Mouse (Mus musculus) neural tube, embryonic 15.5 days (tissue): ENCODE measurements around the gene 2310007B03Rik. TPM values are rescaled to one million over a fixed set of nuclear protein-coding genes. Genes with fewer than 3 reads are reported as not detected.
A peak's percentile ranks its signal among the peaks of the same experiment; 100 is the strongest.

ENCODE experiments used
- ATAC-seq: fragments of 200-750 bp; cut with Nextera tagmentation; 2 replicates; pipeline ENCODE4 v1.8.0; 2017; ENCODE audit warnings: mild to moderate bottlenecking, moderate TSS enrichment, moderate library complexity; ENCODE audit not compliant: low FRiP score
- H3K27ac ChIP-seq: fragments of 300-500 bp; sonication (generic); replicated peaks from 2 replicates; pipeline ENCODE4 v1.5.1; 2015; ENCODE audit warnings: mild to moderate bottlenecking, inconsistent platforms
- H3K27me3 ChIP-seq: fragments of 300-500 bp; sonication (generic); replicated peaks from 2 replicates; pipeline ENCODE4 v1.6.1; 2015; ENCODE audit warnings: inconsistent platforms
- H3K36me3 ChIP-seq: fragments of 300-500 bp; sonication (generic); 2 replicates; pipeline ENCODE4 v1.6.1; 2015; ENCODE audit warnings: inconsistent platforms
- H3K4me1 ChIP-seq: fragments of 300-500 bp; sonication (generic); 2 replicates; pipeline ENCODE4 v1.6.1; 2015; ENCODE audit warnings: inconsistent platforms
- H3K4me2 ChIP-seq: fragments of 300-500 bp; sonication (generic); 2 replicates; pipeline ENCODE4 v1.6.1; 2015; ENCODE audit warnings: inconsistent platforms, mild to moderate bottlenecking, moderate library complexity
- H3K4me3 ChIP-seq: fragments of 300-500 bp; sonication (generic); replicated peaks from 2 replicates; pipeline ENCODE4 v1.5.1; 2015; ENCODE audit warnings: mild to moderate bottlenecking, inconsistent platforms
- H3K9ac ChIP-seq: fragments of 300-500 bp; sonication (generic); replicated peaks from 2 replicates; pipeline ENCODE4 v1.6.1; 2015; ENCODE audit warnings: mild to moderate bottlenecking, inconsistent platforms
- H3K9me3 ChIP-seq: fragments of 300-500 bp; sonication (generic); replicated peaks from 2 replicates; pipeline ENCODE4 v1.6.1; 2016; ENCODE audit warnings: inconsistent platforms
- WGBS: fragments of 180-500 bp; shearing (Covaris S2); methylation state at CpG from one replicate; pipeline ENCODE4 v1.1.7; 2015; ENCODE audit warnings: mixed read lengths; 5-methylcytosine and 5-hydroxymethylcytosine counted together
- polyA plus RNA-seq: library from polyadenylated mRNA; unstranded; fragments of >200 nt; fragmentation: Nextera tagmentation; extraction: Ambion mirVana; gene quantifications from 2 replicates; pipeline ENCODE4 v1.2.1, GENCODE M21; 2015

Gene 2310007B03Rik
- polyA plus RNA-seq, 1 experiment from 2014 or later = 0.10 TPM

GRCm38 (mm10) chr1:93176525-93177332 lies 16.0 kb upstream of the 2310007B03Rik start:
- no peaks in the 10 kb centered on the region; the same call in 1 of the 2 replicates for H3K27me3 ChIP-seq
- peak overlapping the region; percentile 96 for H3K4me2 ChIP-seq
- peak; percentile 66; the same call in 1 of the 2 replicates for ATAC-seq
- peak overlapping the region; percentile 48 for H3K9ac ChIP-seq
- WGBS = 2% methylated on average over 43 of the region's 44 CpGs
- peaks cover 14% of the 10 kb centered on the region for H3K4me1 ChIP-seq
- no peaks in the 10 kb centered on the region for H3K9me3 ChIP-seq
- peak overlapping the region; percentile 44 for H3K4me3 ChIP-seq
- no peak overlapping the region for H3K27ac ChIP-seq
- no peaks in the 10 kb centered on the region for H3K36me3 ChIP-seq

GRCm38 (mm10) chr1:93175849-93176248 lies 15.1 kb upstream of the 2310007B03Rik start:
- no peaks in the 10 kb centered on the region; the same call in 1 of the 2 replicates for H3K27me3 ChIP-seq
- H3K9me3 ChIP-seq = no peaks in the 10 kb centered on the region
- 0 out of 2 replicates have a peak, but pooled peaks have one; percentile 15 for ATAC-seq
- H3K9ac ChIP-seq = peak overlapping the region; percentile 48; the same call in 1 of the 2 replicates
- WGBS = 17% methylated on average over 6 of the region's 6 CpGs
- peak overlapping the region; percentile 96 for H3K4me2 ChIP-seq
- H3K36me3 ChIP-seq = no peaks in the 10 kb centered on the region
- peaks cover 14% of the 10 kb centered on the region for H3K4me1 ChIP-seq
- H3K4me3 ChIP-seq = no peak overlapping the region
- no peak overlapping the region for H3K27ac ChIP-seq

- no peak overlapping the region for H3K27ac ChIP-seq
- H3K9ac ChIP-seq = no peak overlapping the region
- H3K4me1 ChIP-seq = peaks cover 14% of the 10 kb centered on the region
- H3K4me3 ChIP-seq = no peak overlapping the region
- WGBS = 3% methylated on average over 4 of the region's 4 CpGs
- H3K27me3 ChIP-seq = no peaks in the 10 kb centered on the region; the same call in 1 of the 2 replicates
- H3K4me2 ChIP-seq = no peak overlapping the region
- H3K9me3 ChIP-seq = no peaks in the 10 kb centered on the region
- ATAC-seq = peak; percentile 73; the same call in 1 of the 2 replicates
- no peaks in the 10 kb centered on the region for H3K36me3 ChIP-seq
Measured at GRCm38 (mm10) chr1:93174399-93174798, 13.7 kb upstream of the 2310007B03Rik start.

GRCm38 (mm10) chr1:93173665-93174064 lies 12.9 kb upstream of the 2310007B03Rik start:
- no peak overlapping the region for H3K4me3 ChIP-seq
- H3K4me1 ChIP-seq = peaks cover 14% of the 10 kb centered on the region
- no peaks in the 10 kb centered on the region for H3K9me3 ChIP-seq
- H3K4me2 ChIP-seq = no peak overlapping the region
- H3K27me3 ChIP-seq = no peaks in the 10 kb centered on the region; the same call in 1 of the 2 replicates
- 70% methylated on average over 4 of the region's 4 CpGs for WGBS
- H3K27ac ChIP-seq = no peak overlapping the region
- ATAC-seq = no peak
- H3K36me3 ChIP-seq = no peaks in the 10 kb centered on the region
- no peak overlapping the region for H3K9ac ChIP-seq

- 52% methylated on average over 10 of the region's 10 CpGs for WGBS
- H3K4me3 ChIP-seq = no peak within 1 kb of the TSS
- no peaks in the 10 kb centered on the region for H3K4me1 ChIP-seq
- no peak for ATAC-seq
- H3K9me3 ChIP-seq = no peaks in the 10 kb centered on the region
- no peak within 1 kb of the TSS for H3K4me2 ChIP-seq
- no peaks in the 10 kb centered on the region for H3K27me3 ChIP-seq
- H3K36me3 ChIP-seq = no peaks in the 10 kb centered on the region
- no peak within 1 kb of the TSS for H3K9ac ChIP-seq
- H3K27ac ChIP-seq = no peak within 1 kb of the TSS
Measured at GRCm38 (mm10) chr1:93168295-93168775, 7.6 kb upstream of the 2310007B03Rik start, which contains the start of gene Crocc2. TSS of gene Crocc2 (plus strand) at chr1:93168725.

- Histone ChIP-seq H3K27me3 (no peaks in the 10 kb centered on the region), H3K4me2 (no peak overlapping the region), H3K9ac (no peak overlapping the region), H3K36me3 (no peaks in the 10 kb centered on the region), H3K4me3 (no peak overlapping the region), H3K9me3 (no peaks in the 10 kb centered on the region), H3K27ac (no peak overlapping the region), H3K4me1 (no peaks in the 10 kb centered on the region)
- no peak for ATAC-seq
- 89% methylated on average over 11 of the region's 11 CpGs for WGBS
Measured at GRCm38 (mm10) chr1:93166346-93167079, 5.8 kb upstream of the 2310007B03Rik start.

- H3K27me3 ChIP-seq = no peaks in the 10 kb centered on the region
- 87% methylated on average over 9 of the region's 9 CpGs for WGBS
- no peak for ATAC-seq
- no peaks in the 10 kb centered on the region for H3K9me3 ChIP-seq
- H3K27ac ChIP-seq = no peak overlapping the region
- H3K4me1 ChIP-seq = no peaks in the 10 kb centered on the region
- no peak overlapping the region for H3K4me3 ChIP-seq
- H3K9ac ChIP-seq = no peak overlapping the region
- no peaks in the 10 kb centered on the region for H3K36me3 ChIP-seq
- H3K4me2 ChIP-seq = no peak overlapping the region
Measured at GRCm38 (mm10) chr1:93165447-93165846, 4.7 kb upstream of the 2310007B03Rik start.

- no peak overlapping the region for H3K4me3 ChIP-seq
- no peak overlapping the region for H3K27ac ChIP-seq
- H3K9me3 ChIP-seq = no peaks in the 10 kb centered on the region
- no peak overlapping the region for H3K4me2 ChIP-seq
- ATAC-seq = no peak
- 82% methylated on average over 7 of the region's 7 CpGs for WGBS
- H3K36me3 ChIP-seq = no peaks in the 10 kb centered on the region
- H3K9ac ChIP-seq = no peak overlapping the region
- no peaks in the 10 kb centered on the region for H3K27me3 ChIP-seq
- no peaks in the 10 kb centered on the region for H3K4me1 ChIP-seq
Measured at GRCm38 (mm10) chr1:93162588-93162987, 1.8 kb upstream of the 2310007B03Rik start.

GRCm38 (mm10) chr1:93161921-93162320 lies 1.2 kb upstream of the 2310007B03Rik start:
- 83% methylated on average over 10 of the region's 10 CpGs for WGBS
- H3K4me3 ChIP-seq = no peak overlapping the region
- ATAC-seq = no peak
- H3K4me2 ChIP-seq = no peak overlapping the region
- no peaks in the 10 kb centered on the region for H3K4me1 ChIP-seq
- no peak overlapping the region for H3K9ac ChIP-seq
- no peak overlapping the region for H3K27ac ChIP-seq
- H3K27me3 ChIP-seq = no peaks in the 10 kb centered on the region
- no peaks in the 10 kb centered on the region for H3K36me3 ChIP-seq
- no peaks in the 10 kb centered on the region for H3K9me3 ChIP-seq

GRCm38 (mm10) chr1:93161350-93161749 lies 602 bp upstream of the 2310007B03Rik start:
- 81% methylated on average over 8 of the region's 8 CpGs for WGBS
- Histone ChIP-seq H3K36me3 (no peaks in the 10 kb centered on the region), H3K9ac (no peak overlapping the region), H3K4me2 (no peak overlapping the region), H3K27ac (no peak overlapping the region), H3K4me3 (no peak overlapping the region), H3K4me1 (no peaks in the 10 kb centered on the region), H3K27me3 (no peaks in the 10 kb centered on the region), H3K9me3 (no peaks in the 10 kb centered on the region)
- ATAC-seq = no peak

GRCm38 (mm10) chr1:93159566-93160500 lies 915 bp downstream of the 2310007B03Rik start:
- Histone ChIP-seq H3K27ac (no peak overlapping the region), H3K4me3 (no peak overlapping the region), H3K9ac (no peak overlapping the region), H3K36me3 (no peaks in the 10 kb centered on the region), H3K9me3 (no peaks in the 10 kb centered on the region), H3K4me2 (no peak overlapping the region), H3K4me1 (no peaks in the 10 kb centered on the region), H3K27me3 (no peaks in the 10 kb centered on the region)
- ATAC-seq = no peak
- 79% methylated on average over 21 of the region's 21 CpGs for WGBS
